Mouse (Mus musculus) testis, adult 10 weeks (tissue): Measurements from ENCODE around the gene Gpr18. TPM values are rescaled to one million over a fixed set of nuclear protein-coding genes. Genes with fewer than 3 reads are reported as not detected.

Source experiments
- polyA plus RNA-seq: library from polyadenylated mRNA; stranded (reverse); fragments of 350-450 nt; fragmentation: Illumina TruSeq; extraction: RNeasy Lipid Tissue Mini Kit (QIAGEN cat#74804); gene quantifications from one replicate; pipeline ENCODE4 v1.2.3, GENCODE M21; 2014; ENCODE audit warnings: low read depth, low replicate concordance

Gpr18 gene
- polyA plus RNA-seq = 0.14 TPM

DNA sequence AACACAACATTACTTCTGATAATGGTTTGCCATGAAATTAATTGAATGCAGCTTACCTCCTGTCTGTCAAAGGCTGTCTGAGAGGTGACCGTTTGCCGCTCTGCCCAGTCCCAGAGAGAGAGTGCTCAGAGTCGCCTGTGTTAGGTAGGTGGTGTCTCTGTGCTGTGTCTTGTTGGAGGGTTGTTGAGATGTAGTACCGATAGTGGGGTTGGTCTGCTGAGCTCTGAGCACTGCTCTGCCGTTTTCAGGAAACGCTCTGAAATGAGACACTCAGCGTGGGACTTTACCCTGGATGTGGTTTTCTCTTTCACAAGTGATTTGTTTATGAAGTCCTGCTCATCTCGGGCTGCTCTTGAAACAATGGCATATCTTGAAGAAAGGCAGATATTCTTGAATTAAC, at the start of gene Gpr18:
Gene Gpr18 (minus strand): TSS at position 161 of the 400 bp plus-strand sequence.

DNA sequence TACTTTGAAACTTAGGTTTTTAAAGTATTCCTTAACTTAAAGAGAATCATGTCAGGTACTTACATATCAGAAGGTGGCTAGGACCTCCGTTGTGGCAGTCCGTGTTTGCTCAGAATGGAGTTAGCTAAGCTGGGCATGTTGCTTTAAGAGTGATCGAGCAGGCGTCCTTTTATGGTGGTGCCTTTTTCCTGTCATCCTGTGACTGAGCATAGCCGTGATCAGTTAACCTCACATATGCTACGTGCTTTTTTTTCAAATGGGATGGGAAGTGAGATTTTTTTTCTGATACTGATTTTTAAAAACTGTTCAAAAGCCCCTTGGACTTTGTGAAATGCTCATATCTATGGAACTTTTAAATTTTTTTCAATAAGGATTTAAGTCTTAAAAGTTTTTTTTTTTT, 49.4 kb upstream of the Gpr18 start, which contains the start of gene Gpr183:
Gene Gpr183 (minus strand): TSS at position 206 of the 400 bp plus-strand sequence.

DNA sequence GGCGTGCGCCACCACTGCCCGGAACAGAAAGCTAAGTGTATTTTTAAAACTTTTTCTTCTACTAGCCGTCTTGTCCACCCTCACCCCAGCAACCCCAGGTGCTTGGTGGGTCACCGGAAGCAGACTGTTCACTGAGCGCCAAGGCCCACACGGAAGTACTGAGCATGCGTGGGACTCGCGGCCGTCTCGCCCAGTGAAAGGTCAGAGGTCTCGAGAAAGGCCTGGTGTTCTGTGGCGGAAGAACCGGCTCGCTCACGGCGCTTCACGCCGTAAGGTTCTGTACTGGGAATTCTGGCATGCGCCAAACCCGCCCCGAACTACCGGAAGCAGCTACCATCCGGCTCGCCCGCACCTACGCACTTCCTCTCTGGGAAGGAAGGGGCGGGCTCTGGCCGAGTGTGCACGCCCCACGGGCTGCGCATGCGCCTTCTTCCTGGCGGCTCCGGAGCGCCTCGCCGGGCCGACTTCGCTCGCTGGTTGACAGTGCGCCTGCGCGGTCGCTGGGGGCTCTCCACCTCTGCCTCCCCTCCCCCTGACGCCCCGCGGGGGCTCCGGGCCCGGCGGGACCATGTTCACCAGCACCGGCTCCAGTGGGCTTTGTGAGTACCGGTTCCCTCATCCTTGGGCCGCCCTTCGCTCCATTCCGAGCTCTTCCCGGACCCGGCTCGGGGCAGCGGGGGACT, 37.3 kb downstream of the Gpr18 start, which contains the start of gene Ubac2:
Gene Ubac2 (plus strand): TSS at position 445 of the 683 bp plus-strand sequence.

Other genes starting within 250 kb of the Gpr18 start
- 4.3 TPM for gene Dock9, start 117.9 kb downstream of the Gpr18 start, polyA plus RNA-seq
- gene Ubac2, start 37.2 kb downstream of the Gpr18 start, polyA plus RNA-seq = 28.3 TPM
- gene Gpr183, start 49.4 kb upstream of the Gpr18 start, polyA plus RNA-seq = 0.14 TPM
- gene Timm8a2, start 118.9 kb upstream of the Gpr18 start, polyA plus RNA-seq = 4.5 TPM
- gene Tm9sf2, start 191.3 kb upstream of the Gpr18 start, polyA plus RNA-seq = 336 TPM